Mouse (Mus musculus) retina, adult 2 months (tissue): ENCODE measurements around the gene Map3k1.

Source experiments
- DNase-seq: peaks from one replicate; pipeline ENCODE4 v3.0.0-alpha.2; 2012; ENCODE audit warnings: low read depth, low spot score

The Map3k1 gene

DNA sequence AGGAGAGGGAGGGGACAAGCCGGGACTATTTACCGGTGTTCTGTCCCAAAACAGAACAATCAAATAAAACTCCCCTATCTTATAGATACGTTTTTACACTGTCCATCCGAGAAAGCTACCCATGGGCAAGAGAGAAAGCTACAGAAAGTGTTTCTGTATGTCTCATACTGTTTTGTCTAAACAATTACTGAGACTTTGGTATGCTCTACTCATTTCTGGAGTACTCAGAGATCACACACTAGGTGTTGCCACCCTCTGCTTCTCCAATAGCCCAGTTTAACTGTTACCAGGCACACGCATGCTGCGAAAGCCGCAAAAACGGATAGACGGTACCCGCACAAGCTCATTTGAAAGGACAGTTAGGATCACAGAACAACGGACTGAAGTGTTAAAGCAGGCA is 17.2 kb downstream of the Map3k1 start:
- DNase-seq = no peak

- no peak for DNase-seq
Observed at GRCm38 (mm10) chr13:111789420-111790065, 19.2 kb downstream of the Map3k1 start.

DNA sequence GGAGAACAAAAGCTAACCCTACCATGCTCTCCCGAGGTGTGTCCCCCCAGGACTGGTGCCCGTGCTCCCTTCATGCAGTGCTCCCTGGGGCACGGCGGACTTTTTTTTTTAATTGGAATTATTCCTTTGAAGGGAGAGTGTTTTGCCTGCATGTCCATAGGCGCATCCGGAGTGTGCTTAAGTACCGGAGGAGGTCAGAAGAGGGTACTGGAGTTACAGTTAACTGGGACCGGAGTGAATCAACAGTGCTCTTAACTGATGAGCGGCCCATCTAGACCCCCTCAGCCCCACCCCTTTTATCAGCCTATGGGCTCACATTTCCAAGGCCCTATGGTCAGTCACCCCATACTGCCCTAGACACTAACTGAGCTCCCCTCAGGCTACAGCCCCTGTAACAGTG is 19.9 kb downstream of the Map3k1 start:
- no peak for DNase-seq

- peak; percentile 82 for DNase-seq
Observed at GRCm38 (mm10) chr13:111787857-111788619, 20.8 kb downstream of the Map3k1 start.

DNA sequence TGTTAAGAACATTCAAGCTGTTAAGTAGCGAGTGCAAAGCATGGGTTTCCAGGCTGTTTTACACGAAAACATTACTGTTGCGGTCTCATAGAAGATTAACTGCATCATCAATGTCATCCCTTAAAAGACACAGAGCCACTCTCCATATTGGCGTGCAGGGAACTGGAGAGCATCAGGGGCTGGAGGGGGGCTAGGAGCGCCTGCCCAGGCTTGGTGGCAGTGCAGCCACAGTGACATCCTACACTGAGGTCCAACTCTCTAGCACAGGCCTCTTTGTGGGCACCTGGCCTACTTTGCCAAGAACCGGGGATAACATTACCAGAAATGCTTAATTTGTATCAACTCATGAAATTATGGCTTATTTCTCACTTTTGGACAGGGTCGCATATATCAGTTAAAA is 22.2 kb downstream of the Map3k1 start:
- no peak for DNase-seq

GRCm38 (mm10) chr13:111783451-111783850 is 25.3 kb downstream of the Map3k1 start:
- DNase-seq = no peak

GRCm38 (mm10) chr13:111779471-111779870 is 29.3 kb downstream of the Map3k1 start:
- DNase-seq = no peak

GRCm38 (mm10) chr13:111778606-111779005 is 30.2 kb downstream of the Map3k1 start:
- DNase-seq = no peak

DNA sequence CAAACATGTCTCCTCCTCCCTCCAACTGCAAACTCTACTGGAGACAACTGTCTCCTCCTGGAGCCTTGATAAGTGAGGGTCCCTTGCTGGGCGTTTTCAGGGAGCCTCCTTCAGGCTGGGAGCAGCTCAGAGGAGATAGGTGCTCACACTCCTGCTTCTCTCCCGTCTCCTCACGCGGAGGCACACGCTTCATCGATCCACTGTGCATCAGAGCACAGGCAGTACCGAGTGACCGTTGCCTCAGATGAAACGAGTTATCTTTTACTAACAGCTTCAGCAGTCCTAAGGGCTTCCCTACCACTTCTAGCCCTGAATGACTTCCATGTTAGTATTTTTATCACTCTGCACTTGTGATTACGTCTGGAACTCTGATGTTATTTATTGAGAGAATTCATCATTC is 30.9 kb downstream of the Map3k1 start:
- no peak for DNase-seq

DNA sequence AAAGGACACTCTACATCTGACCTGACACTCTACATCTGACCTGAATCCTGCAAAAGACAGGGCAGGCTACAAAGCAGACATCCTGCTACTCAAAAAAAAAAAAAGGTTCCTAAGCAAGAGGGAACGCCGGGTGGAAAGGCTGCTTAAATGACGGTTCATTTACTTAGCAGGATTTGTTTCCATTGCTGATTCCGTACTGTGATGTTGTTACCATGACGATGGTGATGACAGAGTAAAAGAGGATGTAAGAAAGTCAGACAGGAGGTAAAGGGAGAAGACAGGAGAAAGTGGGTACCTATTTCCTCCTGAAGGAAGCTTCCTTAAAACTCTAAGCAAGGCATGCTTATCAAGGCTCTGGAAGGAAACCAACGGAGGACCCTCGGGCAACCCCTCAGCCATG is 31.6 kb downstream of the Map3k1 start:
- DNase-seq = no peak

- DNase-seq = no peak
Observed at GRCm38 (mm10) chr13:111772075-111772474, 36.7 kb downstream of the Map3k1 start.

- peak; percentile 52 for DNase-seq
Observed at GRCm38 (mm10) chr13:111771232-111771631, 37.6 kb downstream of the Map3k1 start.

DNA sequence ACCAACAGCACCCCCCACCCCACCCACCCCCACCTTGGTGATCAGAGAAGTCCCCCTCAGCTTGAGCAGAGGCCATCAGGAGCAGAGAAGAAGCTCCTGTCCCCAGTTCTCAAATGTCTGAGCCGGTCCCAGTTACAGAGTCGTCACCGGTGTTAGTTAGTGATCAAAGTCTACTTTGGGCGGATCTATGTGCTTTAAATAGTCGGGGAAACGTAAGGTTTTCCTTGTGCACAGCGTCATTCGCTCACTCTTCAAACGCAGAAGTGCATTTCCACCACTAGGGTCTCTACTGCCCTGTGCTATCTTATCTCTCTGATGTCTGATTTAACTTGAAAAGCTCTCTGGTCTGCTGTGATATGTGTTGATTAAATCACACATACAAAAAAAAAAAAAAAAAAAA is 38.0 kb downstream of the Map3k1 start:
- no peak for DNase-seq

DNA sequence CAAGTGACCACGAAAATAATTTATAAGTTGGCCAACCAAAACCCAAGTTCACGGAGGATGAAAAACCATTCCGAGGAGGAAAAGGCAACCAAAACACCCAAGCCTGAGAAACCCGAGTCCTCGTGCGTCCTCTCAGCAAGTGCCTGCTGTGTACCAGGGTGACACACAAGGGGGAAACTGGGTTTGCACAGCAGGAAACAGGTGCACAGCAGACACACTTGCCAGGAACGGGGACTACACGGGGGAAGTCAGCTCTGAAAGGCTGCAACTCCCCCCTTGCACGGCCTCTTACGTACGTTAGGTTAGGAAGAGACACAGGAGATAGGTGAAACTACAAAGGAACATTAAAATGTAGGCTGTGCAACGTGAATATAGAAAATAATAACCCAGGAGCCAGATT is 46.3 kb downstream of the Map3k1 start:
- DNase-seq = no peak

DNA sequence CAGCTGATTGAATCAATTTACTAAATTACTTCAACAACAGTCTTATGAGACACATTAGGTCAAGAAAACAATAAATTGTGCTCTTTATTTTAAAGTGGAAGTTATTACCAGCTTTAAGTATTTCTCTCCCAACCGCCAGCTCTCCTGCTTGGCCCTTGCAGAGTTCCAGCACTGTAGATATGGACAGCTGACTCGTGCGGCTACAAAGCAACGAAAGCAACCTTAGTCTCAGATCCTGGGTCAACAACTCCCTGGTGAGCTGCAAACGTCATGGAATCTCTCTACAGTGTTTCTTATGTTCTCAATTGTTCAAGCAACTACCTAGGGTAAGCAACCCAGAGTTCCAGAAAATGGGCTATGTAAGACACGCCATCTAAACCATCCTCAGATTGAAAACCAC is 51.8 kb downstream of the Map3k1 start:
- DNase-seq = no peak

DNA sequence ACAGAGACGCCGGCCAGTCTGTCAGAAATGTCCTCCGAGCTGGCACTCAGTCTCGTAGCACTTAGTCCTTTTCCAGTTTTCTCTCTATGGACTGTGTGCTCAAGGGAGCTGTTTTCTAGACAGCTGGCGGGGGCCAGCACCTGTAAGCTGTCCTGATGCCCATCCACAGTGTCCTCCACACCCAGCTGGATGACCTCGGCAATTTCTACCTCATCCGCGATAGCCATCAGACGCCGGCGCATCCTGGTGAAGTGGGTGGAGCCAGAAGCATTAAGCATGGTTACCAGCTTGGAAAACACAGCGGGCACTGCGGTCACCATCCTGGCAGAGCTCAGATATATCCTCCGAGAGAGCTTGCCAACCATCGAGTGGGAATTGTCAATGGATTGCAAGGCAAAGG is 52.9 kb downstream of the Map3k1 start:
- no peak for DNase-seq

- DNase-seq = no peak
Observed at GRCm38 (mm10) chr13:111755377-111755776, 53.4 kb downstream of the Map3k1 start.

DNA sequence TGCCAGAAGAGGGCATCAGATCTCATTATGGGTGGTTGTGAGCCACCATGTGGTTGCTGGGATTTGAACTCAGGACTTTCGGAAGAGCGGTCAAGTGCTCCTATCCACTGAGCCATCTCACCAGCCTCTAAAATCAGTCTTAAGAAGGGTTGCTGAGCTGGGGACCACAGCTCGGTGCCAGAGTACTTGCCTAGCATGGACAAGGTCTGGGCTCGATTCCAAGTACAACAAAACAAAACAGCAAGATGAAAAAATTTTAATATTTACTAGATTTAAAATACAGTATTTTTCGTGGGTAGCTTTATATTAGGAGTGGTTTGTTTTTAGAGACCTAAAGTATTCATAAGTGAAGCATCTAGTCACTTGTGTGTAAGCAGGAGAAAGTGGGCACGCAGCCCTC is 55.5 kb downstream of the Map3k1 start:
- DNase-seq = no peak

DNA sequence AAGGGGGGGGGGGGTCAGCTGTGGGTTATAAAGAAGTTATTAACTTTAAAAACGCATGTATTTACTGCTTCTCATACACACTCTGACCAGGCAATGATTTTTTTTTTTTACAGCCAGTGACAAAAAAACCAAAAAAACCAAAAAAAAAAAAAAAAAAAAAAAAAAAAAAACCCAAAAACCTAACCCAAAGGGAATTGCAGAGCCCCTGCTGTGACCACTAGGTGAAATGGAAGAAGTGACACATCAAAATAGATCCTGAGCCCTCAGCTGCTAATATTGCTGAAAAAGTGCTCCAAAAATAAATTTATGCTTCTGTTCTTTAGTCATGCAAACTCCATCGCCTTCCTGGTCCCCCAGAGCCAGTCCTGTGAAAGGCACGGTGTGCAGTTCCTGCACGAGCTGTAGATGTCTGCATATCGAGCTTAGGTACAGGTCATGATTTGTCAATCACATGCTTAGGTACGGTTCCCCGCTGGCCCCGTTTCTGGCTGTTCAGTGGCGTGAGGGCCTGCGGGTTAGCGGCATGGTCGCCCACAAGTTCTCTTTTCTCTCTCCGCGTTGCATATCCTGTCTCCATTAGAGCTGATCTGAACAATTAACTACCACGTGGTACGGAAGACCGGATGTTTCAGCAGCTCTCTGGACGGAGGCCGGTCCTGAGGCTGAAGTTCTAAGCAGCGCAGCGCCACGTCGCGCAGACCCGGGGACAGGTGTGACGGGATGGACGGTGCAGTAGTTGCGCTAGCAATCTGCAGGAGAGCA is 60.3 kb downstream of the Map3k1 start:
- DNase-seq = no peak

DNA sequence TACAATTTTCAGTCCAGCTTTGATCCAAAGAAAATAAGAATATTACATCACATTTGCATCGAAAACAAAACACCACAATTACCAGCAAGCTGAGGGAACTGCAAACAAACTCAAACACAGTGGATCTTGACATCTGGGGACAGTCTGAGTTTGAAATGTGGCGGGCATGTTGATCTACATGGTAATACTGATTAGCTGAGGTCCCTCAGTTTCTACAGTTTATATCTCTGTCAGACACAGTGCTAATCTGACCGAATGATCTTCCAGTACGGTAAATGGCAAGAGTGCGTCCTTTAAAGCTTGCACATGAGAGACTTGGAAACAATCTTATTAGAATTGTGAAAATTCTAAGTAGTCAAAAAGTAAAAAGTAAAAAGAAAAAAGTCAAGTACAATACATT is 62.0 kb downstream of the Map3k1 start:
- no peak for DNase-seq

GRCm38 (mm10) chr13:111745216-111745615 is 63.6 kb downstream of the Map3k1 start:
- no peak for DNase-seq

GRCm38 (mm10) chr13:111744233-111745000 is 64.4 kb downstream of the Map3k1 start:
- DNase-seq = no peak
